Mouse (Mus musculus): ENCODE results near the gene Esm1.

Gene Esm1

DNA sequence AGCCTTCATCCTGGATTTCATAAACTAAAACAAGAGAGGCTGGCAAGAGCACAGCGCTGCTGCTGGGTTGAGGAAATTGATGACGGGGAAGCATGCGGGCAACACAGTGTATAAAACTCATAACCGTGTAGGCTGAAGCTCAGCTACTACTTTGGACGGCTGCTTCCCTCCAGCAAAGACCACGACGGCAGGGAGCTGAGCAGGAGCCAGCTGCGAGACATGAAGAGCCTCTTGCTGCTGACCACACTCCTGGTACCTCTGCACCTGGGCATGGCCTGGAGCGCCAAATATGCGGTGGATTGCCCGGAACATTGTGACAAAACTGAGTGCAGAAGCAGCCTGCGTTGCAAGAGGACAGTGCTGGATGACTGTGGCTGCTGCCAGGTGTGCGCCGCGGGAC lies at the start of gene Esm1:
TSS of gene Esm1 (plus strand) at position 36 of the 400 bp plus-strand sequence.
- DNase-seq (ENCODE audit: low spot score): no peak

DNA sequence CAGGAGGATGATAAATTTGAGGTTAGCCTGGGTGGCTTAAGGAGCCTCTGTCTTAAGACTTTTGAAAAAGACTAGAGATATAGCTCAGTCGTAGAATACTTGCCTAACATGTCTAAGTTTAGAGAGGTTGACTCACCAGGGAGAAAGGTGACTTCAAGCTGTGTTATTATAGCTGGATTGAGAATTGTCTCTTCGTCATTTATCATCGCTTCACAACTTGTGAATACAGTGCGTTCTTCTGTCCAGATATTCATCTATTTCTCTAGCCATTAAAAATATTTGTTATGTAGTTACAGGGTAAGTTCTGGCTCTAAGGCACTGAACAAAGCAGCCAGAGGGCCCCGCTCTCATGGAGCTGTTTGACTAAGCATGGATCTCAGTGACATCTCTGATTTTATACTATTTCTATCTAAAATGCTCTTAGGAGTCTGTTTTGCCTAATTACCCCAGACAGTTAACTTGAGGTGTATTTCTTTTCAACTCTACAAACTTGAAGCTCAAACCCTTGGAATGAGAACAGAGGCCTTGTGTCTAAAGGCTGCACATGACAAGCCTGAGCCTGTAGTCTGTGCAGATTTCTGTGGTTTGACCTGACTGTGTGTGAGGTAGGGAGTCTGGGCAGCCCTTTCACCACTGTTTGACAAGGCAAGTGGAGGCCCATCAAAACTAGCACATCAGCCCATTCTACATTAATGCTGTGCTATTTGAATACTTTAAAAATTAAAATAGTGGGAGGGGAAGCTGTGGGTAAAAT lies 45.0 kb upstream of the Esm1 start:
- DNase-seq (ENCODE audit: low spot score): no peak

DNA sequence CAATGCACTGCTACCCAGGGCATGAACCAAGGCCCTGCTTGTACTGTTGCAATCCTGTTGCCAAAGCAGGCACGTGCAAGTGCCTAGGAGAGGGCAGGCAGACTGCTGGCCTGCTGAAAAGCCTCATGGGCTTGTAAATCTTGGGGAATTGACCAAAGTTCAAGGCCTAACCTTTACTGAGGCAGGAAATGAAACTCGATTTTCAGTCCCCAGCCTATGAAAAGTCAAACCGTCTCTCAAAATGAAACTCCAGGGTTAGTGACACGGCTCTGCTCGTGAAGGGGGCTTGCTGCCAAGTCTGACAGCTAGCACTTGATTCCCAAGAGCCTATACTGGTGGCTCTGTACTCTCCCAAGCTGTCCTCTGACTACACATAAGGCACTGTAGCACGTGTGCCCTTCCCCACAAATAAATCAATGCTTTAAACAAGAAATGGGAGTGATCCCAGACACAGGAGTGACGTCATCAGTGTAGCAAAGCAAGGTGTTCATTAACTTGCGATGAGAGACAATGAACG lies 41.4 kb upstream of the Esm1 start:
- DNase-seq (ENCODE audit: low spot score): no peak

DNA sequence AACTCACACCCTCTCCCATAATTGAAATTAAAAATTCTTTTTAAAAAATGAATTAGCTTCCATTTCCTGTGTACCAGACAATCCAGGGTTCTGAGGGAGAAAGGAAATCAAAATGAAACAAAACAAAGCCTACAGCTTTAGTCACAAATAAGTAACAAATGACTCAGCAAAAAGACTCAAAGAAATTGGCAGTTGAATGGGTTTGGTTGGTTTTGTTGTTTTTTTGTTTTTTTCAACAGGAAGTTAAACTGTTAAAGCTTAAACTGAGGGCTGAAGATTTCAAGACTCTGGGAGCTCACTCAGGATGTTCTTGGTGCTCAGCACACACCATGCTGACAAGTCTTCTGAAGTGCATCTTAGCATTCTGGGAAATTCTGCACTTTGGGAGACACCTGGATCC lies 39.2 kb upstream of the Esm1 start:
- DNase-seq (ENCODE audit: low spot score): no peak

DNA sequence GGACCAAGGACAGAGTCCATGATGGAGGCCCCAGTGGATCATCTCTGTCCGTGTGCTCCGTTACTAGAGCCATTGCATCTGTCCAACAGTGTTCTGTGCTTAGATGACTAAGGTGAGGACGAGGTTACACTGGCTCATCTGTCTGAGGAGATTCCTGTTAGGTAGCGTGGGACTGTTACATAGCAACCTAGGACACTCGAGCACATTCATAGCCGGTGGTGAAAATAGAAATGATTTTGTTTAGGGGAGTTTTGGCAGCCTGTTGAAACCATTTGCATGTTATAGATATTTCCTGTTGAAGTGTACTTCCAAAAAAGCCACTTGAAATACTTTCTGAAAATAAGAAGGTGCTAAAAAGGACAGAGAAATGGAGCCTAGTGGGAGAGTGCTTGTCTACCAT lies 35.3 kb upstream of the Esm1 start:
- DNase-seq (ENCODE audit: low spot score): no peak

DNA sequence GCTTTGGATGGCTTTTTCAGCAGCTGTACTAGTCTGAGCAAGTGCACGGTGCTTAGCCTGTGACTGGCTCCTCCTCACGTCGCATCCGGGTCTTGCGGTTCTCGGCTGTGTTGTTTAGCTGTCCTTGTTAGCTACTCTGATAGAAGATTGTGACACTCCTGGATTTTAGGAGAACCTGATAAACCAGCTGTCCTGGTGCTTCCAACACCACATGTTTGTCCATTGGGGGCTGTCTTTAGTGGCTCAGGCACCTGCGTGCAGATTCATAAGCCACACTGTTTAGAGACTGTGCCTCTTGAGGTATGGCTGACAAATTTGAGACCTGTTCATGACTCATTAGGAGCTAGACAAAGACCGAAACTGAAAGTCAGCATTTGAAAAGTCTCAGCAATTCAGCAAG lies 26.1 kb upstream of the Esm1 start:
- DNase-seq (ENCODE audit: low spot score): no peak

DNA sequence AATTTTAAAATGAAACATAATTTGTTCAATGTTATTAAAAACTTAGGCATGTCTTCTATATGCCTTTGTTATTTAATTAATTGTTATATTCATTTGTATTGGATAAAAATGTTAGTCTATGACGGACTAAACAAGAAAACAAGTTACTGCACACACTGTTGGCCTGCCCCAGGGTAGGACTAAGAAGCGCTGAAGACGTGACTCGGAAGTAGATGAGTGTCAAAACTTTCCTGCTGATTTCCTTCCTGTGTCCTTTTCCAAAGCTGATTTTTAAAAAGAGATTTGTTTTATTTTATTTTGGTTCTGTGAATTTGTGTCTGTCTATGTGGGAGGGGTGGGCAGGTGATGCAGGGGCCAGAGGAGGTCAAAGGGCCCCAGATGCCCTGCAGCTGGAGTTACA lies 25.7 kb upstream of the Esm1 start:
- no peak for DNase-seq (ENCODE audit: low spot score)

DNA sequence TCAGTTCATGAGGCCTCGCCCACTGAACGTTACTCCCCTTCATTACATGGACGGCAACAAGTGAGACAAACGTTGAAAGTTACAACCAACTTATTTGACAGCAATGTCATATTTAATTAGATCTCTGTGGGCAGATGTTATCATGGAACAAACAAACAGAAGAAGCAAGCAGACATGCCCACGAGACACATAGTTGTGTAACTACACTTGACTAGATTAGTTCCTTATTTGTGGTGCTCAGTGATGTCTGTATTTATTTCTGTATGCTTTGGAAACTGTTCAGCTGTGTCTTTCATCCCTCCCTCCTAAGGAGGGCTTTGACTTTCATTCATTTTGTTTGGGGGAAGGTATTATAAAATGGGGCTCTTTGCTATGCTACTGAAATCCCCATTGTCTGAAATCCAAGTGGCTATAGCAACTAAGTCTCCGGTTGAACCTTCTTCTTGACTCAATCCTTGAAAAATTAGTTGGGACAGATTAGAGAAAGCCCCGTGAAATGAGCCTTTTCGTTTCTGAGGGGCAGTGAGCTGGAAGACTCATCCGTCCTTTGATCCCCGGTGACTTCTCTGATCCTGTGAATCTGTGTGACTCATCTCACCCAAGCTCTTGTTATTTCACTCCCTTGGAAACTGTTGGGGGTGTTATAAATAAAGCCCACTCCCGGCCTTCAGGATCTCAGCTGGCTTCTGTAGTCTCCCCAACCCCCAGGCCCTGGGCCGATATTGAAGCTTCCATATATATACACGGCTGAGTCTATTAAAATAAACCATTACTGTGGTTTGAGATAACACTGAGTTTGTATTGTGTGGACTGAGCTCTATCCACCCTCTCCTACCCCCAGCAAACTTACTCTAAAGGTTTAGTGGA lies 12.4 kb upstream of the Esm1 start:
- no peak for DNase-seq (ENCODE audit: low spot score)

DNA sequence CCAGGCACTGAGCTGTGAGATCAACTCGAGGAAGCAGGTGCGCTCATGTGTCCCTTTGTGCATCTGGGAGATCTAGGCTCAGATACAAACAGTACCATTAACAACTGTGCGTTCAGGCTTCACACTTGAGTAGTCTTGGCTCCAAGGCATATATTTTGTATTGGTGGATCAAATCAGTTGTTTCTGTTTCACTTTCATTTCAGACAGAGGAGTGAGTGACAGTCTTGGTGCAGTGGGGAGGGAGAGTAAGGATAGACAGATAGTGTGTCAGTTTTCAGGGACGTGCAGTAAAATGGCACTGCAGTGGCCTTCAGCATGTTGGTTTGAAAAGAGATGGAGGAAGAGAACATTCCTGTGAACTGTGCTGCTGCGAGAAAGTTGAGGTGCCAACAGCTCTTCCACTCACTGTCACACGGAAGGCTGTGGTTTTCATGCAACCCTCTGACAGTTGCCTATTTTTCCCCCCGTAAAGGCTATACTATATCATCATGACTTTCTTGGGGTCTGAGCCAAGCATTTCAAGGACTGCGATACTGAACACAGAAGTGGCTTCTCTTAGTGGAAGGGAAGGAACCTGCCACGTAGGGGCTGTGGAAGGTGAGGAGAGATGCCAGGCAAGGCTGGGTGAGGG lies 11.5 kb upstream of the Esm1 start:
- DNase-seq (ENCODE audit: low spot score): no peak

DNA sequence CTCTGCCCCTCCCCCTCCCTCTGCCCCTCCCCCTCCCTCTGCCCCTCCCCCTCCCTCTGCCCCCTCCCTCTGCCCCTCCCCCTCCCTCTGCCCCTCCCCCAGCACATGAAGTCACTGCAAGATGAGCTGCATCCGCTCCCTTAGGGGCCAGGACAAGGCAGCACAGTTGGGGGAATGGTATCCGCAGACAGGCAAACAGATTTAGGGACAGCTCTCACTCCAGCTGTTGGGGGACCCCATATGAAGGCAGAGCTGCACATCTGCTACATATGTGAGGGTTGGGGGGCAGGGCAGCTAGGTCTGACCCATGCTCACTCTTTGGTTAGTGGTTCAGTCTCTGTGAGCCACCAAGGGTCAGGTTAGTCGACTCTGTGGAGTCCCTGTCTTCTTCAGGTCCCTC lies 10.1 kb upstream of the Esm1 start:
- DNase-seq (ENCODE audit: low spot score): no peak

DNA sequence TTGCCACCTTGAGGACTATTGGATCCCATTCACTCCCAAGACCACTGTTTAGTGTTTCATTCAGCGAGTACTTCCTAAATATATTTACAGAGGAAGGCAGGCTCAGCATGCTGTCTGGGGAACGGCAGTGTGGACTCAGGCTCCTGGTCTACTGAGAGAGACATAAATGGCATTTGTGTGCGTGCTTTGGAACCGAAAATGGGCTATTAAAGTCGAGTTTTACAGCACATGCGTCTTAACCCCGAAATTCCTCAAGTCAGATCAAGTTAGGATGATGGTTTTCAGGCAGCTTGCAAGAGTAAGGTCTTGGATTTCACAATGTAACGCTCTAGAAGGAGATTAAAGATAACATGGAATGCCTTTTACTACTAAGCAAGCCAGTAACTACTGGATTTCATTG lies 8.7 kb upstream of the Esm1 start:
- DNase-seq (ENCODE audit: low spot score): no peak

DNA sequence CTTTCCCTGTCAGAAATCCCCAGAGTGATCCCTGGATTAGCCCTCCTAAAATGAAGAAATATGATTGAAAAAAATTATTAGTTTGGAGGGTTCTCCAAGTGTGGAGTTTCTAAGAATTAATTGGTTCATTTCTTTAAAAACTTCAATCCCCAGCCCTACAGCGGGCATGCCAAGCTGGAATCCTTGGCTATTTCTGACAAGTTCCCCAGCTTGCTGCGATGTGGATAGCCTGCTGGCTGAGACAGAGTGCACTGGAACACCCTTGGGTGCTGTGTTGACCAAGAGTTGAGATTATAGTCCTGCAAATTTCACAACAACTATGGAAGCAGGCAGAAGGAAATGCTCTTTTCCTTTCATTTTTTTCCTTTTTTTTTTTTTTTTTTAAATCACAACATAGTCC lies 7.8 kb upstream of the Esm1 start:
- no peak for DNase-seq (ENCODE audit: low spot score)

DNA sequence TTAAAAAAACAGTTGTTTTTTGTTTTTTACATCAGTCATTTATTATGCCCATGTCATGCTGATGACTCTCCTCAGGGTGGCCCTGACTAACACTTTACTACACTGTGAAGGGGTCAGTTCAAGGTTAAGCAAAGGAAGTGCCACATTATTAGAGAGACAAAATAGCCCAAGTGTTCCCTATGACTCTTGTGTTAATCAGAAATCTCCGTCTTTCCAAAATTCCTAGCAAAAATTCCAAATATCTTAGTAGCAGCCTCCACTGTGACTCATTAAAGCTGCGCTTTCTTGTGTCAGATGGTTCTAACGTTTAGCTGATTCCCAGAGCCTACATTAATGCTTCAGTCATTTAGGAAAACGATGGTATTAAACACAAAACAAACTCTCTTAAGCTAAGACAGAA lies 7.3 kb upstream of the Esm1 start:
- DNase-seq (ENCODE audit: low spot score): no peak

DNA sequence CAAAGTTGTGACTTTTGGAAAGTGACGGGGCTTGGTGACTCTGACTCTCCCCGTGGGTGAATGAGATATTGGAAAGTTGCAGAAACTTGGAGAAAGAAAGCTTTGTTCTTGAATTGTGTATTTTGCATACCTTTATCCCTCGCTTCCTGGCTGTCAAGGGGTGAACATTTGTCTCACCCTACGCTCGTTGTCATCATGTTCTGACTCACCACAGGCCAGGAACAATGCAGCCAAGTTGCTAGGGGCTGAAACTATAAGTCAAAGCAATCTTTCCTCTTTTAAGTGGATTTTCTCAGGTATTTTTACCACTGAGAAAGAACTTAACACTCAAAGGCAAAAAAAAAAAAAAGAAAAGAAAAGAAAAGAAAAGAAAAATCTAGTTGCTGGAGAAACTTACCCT lies 6.3 kb upstream of the Esm1 start:
- DNase-seq (ENCODE audit: low spot score): no peak

DNA sequence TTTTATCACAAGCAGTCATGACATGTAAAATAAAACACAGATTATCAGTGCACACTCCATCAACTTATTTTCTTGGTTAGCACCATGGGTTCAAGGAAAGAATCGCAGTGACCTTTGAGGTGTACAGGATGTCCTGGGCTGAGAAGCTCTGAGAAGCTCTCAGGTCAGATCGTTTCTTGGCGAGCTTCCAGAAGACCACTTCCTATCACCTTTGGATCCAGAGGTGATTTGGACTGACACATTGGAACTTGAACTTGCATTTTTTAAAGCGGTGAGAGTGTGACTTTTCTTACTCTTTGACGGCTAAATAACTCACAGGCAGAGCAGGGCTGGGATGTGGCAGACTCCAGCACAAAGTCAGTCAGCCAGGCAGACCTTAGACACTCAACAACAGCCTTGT lies 4.1 kb upstream of the Esm1 start:
- no peak for DNase-seq (ENCODE audit: low spot score)

DNA sequence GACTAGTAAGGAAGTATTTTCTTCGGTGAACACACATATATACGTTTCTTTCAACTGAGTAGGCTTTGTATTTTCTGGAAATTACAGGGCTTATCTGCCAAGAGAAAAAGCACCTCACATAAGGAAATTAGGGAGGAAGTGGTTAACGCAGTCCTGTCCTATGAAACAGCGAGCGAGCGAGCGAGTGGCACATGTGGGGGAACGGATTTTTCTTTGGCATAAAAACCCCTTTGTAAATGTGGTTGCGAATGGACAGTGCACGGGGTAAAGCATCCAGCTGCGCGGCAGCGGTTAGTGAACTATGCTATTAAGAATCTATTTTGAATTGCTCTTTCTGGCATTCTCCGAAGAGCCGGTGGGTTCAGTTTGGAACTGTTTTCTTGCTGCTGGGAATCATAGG lies 1.9 kb downstream of the Esm1 start:
- DNase-seq (ENCODE audit: low spot score): no peak

DNA sequence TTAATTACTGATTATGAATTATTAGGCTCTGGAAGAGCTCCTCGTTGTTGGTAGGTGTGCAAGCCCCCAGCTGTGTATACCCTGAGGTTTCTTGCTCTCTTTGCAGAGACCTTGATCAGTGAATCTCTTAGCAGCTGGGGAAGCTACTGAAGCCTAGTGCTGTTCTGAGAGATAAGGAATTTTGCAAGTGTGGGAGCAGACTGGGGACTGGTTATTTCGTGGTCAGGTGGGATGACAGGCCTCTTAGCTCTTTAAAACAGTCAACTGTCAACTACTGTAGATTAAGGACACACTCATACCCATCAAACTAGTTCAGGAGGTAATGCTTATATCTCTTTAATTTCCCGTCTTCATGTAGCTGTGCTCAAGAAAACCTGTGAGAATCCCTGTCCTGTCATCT lies 2.9 kb downstream of the Esm1 start:
- DNase-seq (ENCODE audit: low spot score): no peak

DNA sequence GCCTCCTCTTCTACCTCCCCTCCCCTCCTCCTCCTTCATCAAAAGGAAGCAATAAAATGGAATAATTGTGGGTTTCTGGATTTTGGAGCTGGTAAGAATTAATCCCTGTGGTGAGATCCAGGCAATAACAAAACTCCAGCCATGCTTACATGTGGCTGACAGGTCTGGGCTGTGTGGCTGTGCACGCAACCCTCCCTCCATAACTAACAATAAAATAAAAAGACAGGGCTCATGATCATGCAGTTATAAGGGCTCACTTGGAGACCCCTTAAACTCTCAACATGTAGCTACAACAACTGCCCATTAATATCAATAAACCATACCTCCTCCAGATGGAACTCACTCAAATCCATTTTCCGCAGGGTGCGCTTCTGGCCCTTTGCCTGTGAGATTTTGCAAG lies 4.4 kb downstream of the Esm1 start:
- DNase-seq (ENCODE audit: low spot score): no peak

DNA sequence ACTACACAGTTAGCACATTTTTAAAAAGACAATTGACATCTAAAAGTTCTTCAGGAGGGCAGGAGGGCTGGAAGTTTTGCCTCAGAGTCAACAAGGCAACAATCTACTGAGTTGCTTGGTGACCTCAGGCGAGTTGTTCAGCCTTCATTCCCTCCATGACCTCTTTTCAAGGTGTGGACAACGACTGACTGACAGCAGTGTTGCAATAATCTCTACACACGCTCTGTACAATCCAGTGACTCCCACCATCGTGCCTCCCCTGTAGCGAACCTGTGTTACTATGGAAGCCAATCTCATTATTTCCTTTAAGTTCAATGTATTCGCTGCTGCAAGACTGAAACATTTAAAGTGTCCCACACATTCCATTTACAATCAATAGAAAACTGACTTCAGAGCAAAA lies 12.4 kb downstream of the Esm1 start:
- DNase-seq (ENCODE audit: low spot score): no peak

DNA sequence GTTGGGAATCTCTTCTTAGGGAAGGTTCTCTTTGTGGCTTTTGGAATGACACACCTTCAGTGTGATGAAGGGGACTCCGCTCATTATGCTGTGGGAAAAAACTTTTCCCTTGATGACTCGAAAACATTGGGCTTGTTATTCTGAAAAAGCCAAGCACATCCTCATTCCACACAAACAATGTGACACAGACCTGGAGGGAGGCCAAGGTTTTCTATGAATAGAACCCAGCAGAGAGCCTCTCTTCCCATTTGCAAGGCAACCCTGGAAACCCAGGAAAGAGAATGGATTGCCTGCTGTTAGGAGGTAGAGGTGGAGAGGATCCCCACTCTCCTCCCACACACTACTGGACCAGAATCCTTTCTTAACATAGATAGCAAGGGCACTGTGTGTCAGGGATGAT lies 14.6 kb downstream of the Esm1 start:
- peak; percentile 26 for DNase-seq (ENCODE audit: low spot score)

DNA sequence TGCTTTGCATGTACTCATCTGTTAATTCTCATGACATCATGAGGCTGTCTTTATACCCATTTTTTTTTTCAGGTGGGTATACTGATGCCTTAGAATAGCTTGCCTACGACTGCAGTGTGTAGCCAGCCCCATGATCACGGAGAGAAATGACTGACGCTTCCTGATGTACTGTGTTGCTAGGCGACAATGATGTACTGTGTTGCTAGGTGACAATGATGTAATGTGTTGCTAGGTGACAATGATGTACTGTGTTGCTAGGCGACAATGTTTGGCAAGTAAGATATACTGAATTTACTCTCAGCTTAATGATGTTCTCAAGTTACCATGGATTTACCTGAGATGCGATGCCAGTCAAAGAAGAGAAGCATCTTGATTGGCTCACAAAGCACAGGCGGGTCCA lies 16.4 kb downstream of the Esm1 start, which contains the start of gene Gzmk:
TSS of gene Gzmk (minus strand) at position 98 of the 400 bp plus-strand sequence.
- DNase-seq (ENCODE audit: low spot score): no peak

DNA sequence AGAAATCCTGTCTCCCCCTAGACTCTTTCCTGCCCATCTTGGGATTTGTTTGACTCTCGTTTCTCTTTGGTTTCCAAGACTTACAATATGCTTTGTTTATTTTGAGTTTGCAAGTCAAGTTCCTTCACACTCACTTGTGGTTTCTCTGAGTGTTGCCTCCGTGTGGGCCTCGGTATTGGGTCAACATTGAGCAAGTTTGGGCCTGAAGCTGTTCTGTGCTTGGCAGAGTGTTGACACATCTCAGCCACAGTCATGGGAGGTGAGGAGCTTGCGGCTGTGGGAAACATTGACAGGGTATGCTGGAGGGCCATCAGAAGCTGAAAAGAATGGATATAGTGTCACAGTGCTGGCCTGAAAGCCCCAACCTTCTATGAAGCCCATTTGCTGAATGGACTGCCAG lies 17.6 kb downstream of the Esm1 start:
- no peak for DNase-seq (ENCODE audit: low spot score)

All from ovary, postnatal 36 days (tissue).